Mouse (Mus musculus): ENCODE measurements around the gene Lyl1. TPM values are rescaled to one million over a fixed set of nuclear protein-coding genes. Genes with fewer than 3 reads are reported as not detected.

Lyl1 gene
- polyA plus RNA-seq, 1 experiment: 2.9 TPM

- Histone ChIP-seq H3K27ac (replicated peaks; ENCODE audit: low read depth, low read length) (no peak overlapping the region), H3K4me1 (ENCODE audit: control insufficient read depth, insufficient read depth, insufficient read length, low read length) (peaks cover 59% of the 10 kb centered on the region), H3K4me3 (ENCODE audit: insufficient read depth, low read depth, low read length) (no peak overlapping the region)
Measured at GRCm38 (mm10) chr8:84733959-84734358, 32.7 kb downstream of the Lyl1 start.

GRCm38 (mm10) chr8:84734680-84735079 is 33.4 kb downstream of the Lyl1 start:
- Histone ChIP-seq H3K27ac (replicated peaks; ENCODE audit: low read depth, low read length) (no peak overlapping the region), H3K4me3 (ENCODE audit: insufficient read depth, low read depth, low read length) (no peak overlapping the region), H3K4me1 (ENCODE audit: control insufficient read depth, insufficient read depth, insufficient read length, low read length) (peaks cover 57% of the 10 kb centered on the region)

DNA sequence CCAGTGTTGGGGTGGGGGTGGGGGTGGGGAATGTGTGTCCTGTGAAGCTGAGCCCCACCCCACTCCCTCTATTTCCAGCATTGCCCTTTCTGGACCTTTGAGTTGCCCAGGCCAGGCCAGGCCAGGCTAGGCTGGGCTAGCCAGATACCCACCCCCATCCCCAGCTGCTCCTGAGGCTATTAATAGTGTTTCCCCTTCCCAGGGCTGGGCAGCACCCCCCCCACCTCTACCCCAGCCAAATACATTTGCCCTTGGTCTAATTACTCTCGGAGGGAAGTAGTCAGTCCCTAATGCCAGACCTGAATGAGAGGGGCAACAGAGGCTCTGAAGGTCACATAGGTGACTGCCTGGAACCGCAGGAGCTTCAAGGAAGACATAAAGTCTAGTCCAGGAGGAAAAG is 34.3 kb downstream of the Lyl1 start:
- no peak overlapping the region for H3K4me3 ChIP-seq (ENCODE audit: insufficient read depth, low read depth, low read length)
- peaks cover 50% of the 10 kb centered on the region for H3K4me1 ChIP-seq (ENCODE audit: control insufficient read depth, insufficient read depth, insufficient read length, low read length)
- H3K27ac ChIP-seq (replicated peaks; ENCODE audit: low read depth, low read length): peak overlapping the region; percentile 4; the same call in 1 of the 2 replicates

DNA sequence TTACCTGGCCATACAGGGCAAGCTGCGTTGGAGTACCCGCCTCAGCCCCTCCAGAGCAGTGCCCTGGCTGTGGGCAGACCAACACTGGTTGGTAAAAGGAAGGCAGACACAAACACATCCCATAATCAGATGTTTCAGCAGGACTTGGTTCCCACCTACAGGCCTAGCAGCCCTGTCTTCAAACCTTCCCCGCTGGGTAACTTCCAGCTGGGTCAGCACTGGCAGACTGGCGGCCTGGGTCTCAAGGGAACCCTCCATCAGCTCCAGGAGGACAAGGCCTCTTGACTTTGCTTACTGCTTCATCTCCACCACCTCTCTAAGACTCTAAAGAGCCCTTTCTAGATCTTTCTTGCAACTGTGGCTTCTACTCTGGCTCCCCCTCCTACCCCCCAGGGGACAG is 35.3 kb downstream of the Lyl1 start:
- Histone ChIP-seq H3K4me1 (ENCODE audit: control insufficient read depth, insufficient read depth, insufficient read length, low read length) (peaks cover 47% of the 10 kb centered on the region), H3K4me3 (ENCODE audit: insufficient read depth, low read depth, low read length) (no peak overlapping the region), H3K27ac (replicated peaks; ENCODE audit: low read depth, low read length) (peak overlapping the region; percentile 8; the same call in 1 of the 2 replicates)

GRCm38 (mm10) chr8:84737608-84738007 is 36.4 kb downstream of the Lyl1 start:
- H3K4me1 ChIP-seq (ENCODE audit: control insufficient read depth, insufficient read depth, insufficient read length, low read length): peaks cover 41% of the 10 kb centered on the region
- H3K27ac ChIP-seq (replicated peaks; ENCODE audit: low read depth, low read length): no peak overlapping the region
- no peak overlapping the region for H3K4me3 ChIP-seq (ENCODE audit: insufficient read depth, low read depth, low read length)

GRCm38 (mm10) chr8:84738266-84738665 is 37.0 kb downstream of the Lyl1 start:
- Histone ChIP-seq H3K4me3 (ENCODE audit: insufficient read depth, low read depth, low read length) (no peak overlapping the region), H3K27ac (replicated peaks; ENCODE audit: low read depth, low read length) (no peak overlapping the region), H3K4me1 (ENCODE audit: control insufficient read depth, insufficient read depth, insufficient read length, low read length) (peaks cover 35% of the 10 kb centered on the region)

GRCm38 (mm10) chr8:84738715-84739400 is 37.6 kb downstream of the Lyl1 start:
- Histone ChIP-seq H3K27ac (replicated peaks; ENCODE audit: low read depth, low read length) (no peak overlapping the region), H3K4me3 (ENCODE audit: insufficient read depth, low read depth, low read length) (no peak overlapping the region), H3K4me1 (ENCODE audit: control insufficient read depth, insufficient read depth, insufficient read length, low read length) (peaks cover 34% of the 10 kb centered on the region)

GRCm38 (mm10) chr8:84739401-84739742 is 38.1 kb downstream of the Lyl1 start:
- H3K27ac ChIP-seq (replicated peaks; ENCODE audit: low read depth, low read length): no peak overlapping the region
- H3K4me3 ChIP-seq (ENCODE audit: insufficient read depth, low read depth, low read length): no peak overlapping the region
- H3K4me1 ChIP-seq (ENCODE audit: control insufficient read depth, insufficient read depth, insufficient read length, low read length): peaks cover 32% of the 10 kb centered on the region

DNA sequence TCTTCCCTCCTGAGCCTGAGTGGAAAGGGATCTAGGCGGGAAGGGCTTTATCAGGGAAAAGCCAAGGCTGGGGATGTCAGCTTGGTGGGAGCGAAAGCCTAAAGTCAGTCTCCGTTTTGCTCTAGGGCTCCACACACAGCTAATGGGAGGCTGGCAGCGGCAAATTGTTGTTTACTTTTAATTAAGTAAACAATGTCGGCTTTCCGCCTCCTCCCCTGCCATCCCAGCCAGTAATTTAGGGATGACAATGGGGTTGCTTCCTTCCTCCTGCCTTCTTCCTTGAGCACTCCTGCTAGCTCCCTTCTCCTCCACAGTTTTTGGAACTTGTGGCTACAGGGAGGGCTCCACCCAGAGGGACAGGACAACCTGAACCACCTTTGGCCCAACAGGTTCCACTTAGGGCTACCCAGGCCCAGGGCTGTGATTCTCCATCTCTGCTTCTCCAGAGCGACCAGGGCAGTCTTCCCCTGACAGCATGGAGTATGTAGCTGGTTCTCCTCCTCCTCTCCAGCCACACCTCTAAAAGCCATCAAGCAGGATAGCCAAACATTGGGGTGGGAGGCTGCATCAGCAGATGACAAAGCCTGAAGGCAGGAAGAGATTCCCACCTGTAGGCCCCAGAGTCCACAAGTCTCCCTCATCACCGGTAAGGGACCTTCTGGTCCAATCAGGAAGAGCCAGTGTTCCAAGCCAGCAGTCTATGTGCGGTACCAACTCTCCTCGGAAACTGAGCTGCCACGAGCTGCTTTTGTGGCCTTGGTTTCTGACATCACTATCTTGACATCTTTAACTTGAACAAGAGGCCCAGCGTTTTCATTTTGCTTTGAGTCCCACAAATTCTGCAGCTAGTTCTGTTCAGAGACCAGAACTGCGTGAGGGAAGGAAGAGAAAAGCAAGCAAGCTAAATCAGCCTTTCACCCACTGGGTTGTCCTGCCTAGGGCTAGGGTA is 39.9 kb downstream of the Lyl1 start:
- no peak overlapping the region for H3K4me3 ChIP-seq (ENCODE audit: insufficient read depth, low read depth, low read length)
- H3K27ac ChIP-seq (replicated peaks; ENCODE audit: low read depth, low read length): 0 out of 2 replicates have a peak overlapping the region, but pooled peaks have one; percentile 7

DNA sequence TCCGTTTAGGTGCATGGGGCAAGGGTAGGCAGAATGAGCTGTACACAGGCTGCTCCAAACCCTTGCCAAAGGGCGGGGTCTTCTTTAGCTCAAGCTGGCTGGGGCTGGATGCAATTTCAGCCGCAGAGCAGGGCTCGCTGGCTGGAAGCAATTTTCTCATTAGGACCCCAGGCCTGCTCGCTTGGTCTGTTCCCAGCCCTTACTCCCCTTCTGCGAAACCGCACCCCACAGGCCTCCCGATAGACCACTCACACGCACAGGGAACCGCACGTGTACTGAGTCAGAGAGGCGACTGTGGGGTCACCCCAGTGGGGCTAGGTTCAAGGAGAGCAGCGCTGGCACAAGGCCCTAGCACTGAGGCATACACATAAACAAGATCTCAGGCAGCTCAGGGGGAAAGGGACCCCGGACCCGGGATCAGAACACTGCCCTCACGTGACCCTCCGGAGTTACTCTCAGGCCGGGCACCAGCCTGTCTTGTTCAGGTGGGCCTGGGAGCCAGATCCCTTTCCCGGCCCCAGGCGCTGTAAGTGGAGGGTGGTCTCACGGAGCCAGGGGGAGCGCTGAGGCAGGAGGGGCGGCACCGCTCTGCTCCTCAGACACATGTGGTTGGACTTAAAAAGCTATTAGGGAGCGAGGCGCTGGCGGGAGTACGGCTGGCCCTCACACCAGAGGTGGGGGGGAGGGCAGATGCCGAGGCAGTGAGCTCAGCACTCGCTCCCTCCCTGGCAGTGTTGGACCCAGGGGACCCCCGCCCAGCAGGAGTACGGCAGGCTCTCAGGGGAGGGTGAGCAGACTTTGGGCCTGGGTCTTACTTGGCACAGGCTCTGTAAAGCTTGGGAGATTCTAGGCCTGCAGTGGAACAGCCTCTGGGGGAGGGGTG is 41.2 kb downstream of the Lyl1 start:
- H3K27ac ChIP-seq (replicated peaks; ENCODE audit: low read depth, low read length): peak overlapping the region; percentile 76
- peaks cover 40% of the 10 kb centered on the region for H3K4me1 ChIP-seq (ENCODE audit: control insufficient read depth, insufficient read depth, insufficient read length, low read length)
- H3K4me3 ChIP-seq (ENCODE audit: insufficient read depth, low read depth, low read length): no peak overlapping the region

More for the DNA sequence above, 39.9 kb downstream of the Lyl1 start:
- peaks cover 42% of the 10 kb centered on the region for H3K4me1 ChIP-seq (ENCODE audit: control insufficient read depth, insufficient read depth, insufficient read length, low read length)

DNA sequence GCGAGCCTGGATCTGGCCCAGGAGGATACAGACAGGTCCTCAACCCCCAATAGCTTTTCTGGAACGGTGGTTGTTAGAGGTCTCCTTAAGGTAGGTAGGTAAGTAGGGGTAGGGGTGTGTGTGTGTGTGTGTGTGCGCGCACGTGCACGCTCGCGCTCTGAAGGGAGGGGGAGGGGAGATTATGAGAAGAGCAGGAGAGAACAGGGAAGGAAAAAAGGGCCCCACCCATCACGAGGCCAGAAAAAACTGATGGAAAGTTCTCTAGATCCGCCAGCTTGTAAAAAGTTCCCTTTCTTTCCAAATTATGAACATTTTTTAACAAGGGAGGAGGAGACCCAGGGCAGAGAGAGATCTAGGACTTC is 41.8 kb downstream of the Lyl1 start:
- peak overlapping the region; percentile 76 for H3K27ac ChIP-seq (replicated peaks; ENCODE audit: low read depth, low read length)
- H3K4me3 ChIP-seq (ENCODE audit: insufficient read depth, low read depth, low read length): no peak overlapping the region
- peaks cover 36% of the 10 kb centered on the region for H3K4me1 ChIP-seq (ENCODE audit: control insufficient read depth, insufficient read depth, insufficient read length, low read length)

GRCm38 (mm10) chr8:84743517-84744420 is 42.5 kb downstream of the Lyl1 start:
- Histone ChIP-seq H3K4me1 (ENCODE audit: control insufficient read depth, insufficient read depth, insufficient read length, low read length) (peaks cover 36% of the 10 kb centered on the region), H3K27ac (replicated peaks; ENCODE audit: low read depth, low read length) (peak overlapping the region; percentile 76), H3K4me3 (ENCODE audit: insufficient read depth, low read depth, low read length) (no peak overlapping the region)

DNA sequence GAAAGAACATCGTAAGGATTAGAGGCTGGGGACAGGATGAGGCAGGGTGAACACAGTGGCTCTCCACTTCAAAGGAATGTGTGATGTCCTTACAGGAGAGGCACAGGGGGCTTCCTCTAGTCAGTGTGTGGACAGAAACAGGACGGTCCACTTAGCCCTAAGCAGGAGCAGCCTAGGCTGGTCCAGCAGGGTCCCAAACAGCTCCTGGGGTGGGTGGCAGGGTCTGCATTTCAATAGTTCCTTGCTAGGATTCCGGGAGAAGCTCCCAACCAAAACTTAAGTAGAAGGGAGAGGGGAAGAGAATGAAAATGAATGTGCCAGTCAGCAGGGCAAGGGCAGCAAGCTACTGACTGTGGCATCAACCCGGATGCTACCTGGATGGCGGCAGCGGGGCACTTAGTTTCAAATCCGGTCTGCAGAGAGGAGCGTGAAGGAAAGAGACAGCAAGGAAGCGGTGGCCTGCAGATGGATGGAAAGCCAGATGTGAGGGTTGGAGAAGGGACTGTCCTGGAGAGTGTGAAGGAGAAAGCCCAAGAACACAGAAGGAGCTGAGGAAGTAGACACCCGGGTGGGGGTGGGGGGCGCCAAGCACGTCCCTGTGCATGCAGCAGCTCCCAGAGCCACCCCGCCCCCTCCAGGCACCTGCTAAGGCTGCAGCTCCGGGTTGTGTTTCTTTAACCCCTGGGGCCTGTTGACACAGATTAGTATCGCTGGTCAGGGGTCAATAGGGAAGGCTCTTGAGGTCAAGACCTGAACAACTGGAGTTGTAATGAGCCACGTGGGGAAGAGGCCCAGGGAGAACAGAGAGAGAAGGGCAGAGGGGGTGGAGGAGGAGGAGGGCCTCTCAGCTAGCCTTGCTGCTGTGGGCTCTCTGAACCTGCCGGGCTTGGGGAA is 44.0 kb downstream of the Lyl1 start:
- Histone ChIP-seq H3K4me1 (ENCODE audit: control insufficient read depth, insufficient read depth, insufficient read length, low read length) (peaks cover 36% of the 10 kb centered on the region), H3K4me3 (ENCODE audit: insufficient read depth, low read depth, low read length) (no peak overlapping the region), H3K27ac (replicated peaks; ENCODE audit: low read depth, low read length) (peak overlapping the region; percentile 25)

All from brown adipose tissue, adult 24 weeks (tissue).